Mouse (Mus musculus): ENCODE results near the gene Gdf15. TPM values are rescaled to one million over a fixed set of nuclear protein-coding genes. Genes with fewer than 3 reads are reported as not detected.

Gdf15 gene
- polyA plus RNA-seq, 1 experiment from 2014 or later = 0.48 TPM

GRCm38 (mm10) chr8:70627041-70627440, 5.2 kb downstream of the Gdf15 start:
- Histone ChIP-seq H3K9me3 (ENCODE audit: control insufficient read depth, low read length) (no peaks in the 10 kb centered on the region), H3K27ac (ENCODE audit: low read depth, low read length) (no peak overlapping the region), H3K27me3 (replicated peaks; ENCODE audit: control insufficient read depth, insufficient read depth, low read length) (peaks cover 2% of the 10 kb centered on the region), H3K36me3 (ENCODE audit: control insufficient read depth, insufficient read depth, low read length) (no peaks in the 10 kb centered on the region), H3K9ac (ENCODE audit: low read depth, low read length) (no peak overlapping the region), H3K4me2 (ENCODE audit: low read length) (no peak overlapping the region), H3K4me1 (ENCODE audit: control insufficient read depth, insufficient read depth, low read depth, low read length) (peaks cover 18% of the 10 kb centered on the region), H3K4me3 (ENCODE audit: low read length) (no peak overlapping the region)
- no peak for ATAC-seq
- 81% methylated on average over 5 of the region's 5 CpGs for WGBS

GRCm38 (mm10) chr8:70625104-70625503, 7.2 kb downstream of the Gdf15 start:
- Histone ChIP-seq H3K27ac (ENCODE audit: low read depth, low read length) (no peak overlapping the region), H3K4me3 (ENCODE audit: low read length) (no peak overlapping the region), H3K4me1 (ENCODE audit: control insufficient read depth, insufficient read depth, low read depth, low read length) (peaks cover 9% of the 10 kb centered on the region; the same call in 1 of the 2 replicates), H3K27me3 (replicated peaks; ENCODE audit: control insufficient read depth, insufficient read depth, low read length) (no peaks in the 10 kb centered on the region), H3K9me3 (ENCODE audit: control insufficient read depth, low read length) (no peaks in the 10 kb centered on the region), H3K9ac (ENCODE audit: low read depth, low read length) (no peak overlapping the region), H3K36me3 (ENCODE audit: control insufficient read depth, insufficient read depth, low read length) (no peaks in the 10 kb centered on the region), H3K4me2 (ENCODE audit: low read length) (no peak overlapping the region)
- WGBS = 19% methylated on average over 5 of the region's 5 CpGs
- no peak for ATAC-seq

DNA sequence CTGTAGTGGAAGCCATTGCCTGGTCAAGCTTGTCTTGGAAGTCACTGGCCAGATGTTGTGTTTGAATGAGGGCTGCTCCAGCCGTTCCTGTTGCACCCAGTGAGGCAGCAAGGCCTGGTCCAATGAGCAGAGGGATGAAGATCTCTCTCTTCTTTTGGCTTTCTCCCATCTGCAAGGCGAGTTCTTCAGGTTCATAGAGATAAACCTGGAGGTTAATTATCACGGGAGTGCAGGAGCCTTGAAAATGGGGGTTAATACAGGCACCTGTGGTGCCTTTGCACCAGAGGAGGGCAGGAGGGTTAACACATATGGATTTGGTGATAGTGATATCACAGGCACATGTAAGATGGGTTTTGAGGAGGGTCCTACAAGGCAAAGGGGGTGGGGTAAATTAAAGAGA, 10.0 kb downstream of the Gdf15 start:
- H3K36me3 ChIP-seq (ENCODE audit: control insufficient read depth, insufficient read depth, low read length) = no peaks in the 10 kb centered on the region
- H3K4me3 ChIP-seq (ENCODE audit: low read length) = no peak overlapping the region
- WGBS = 67% methylated on average over 3 of the region's 3 CpGs
- H3K4me1 ChIP-seq (ENCODE audit: control insufficient read depth, insufficient read depth, low read depth, low read length) = no peaks in the 10 kb centered on the region
- no peaks in the 10 kb centered on the region for H3K9me3 ChIP-seq (ENCODE audit: control insufficient read depth, low read length)
- no peak overlapping the region for H3K9ac ChIP-seq (ENCODE audit: low read depth, low read length)
- no peak for ATAC-seq
- H3K27me3 ChIP-seq (replicated peaks; ENCODE audit: control insufficient read depth, insufficient read depth, low read length) = no peaks in the 10 kb centered on the region
- no peak overlapping the region for H3K27ac ChIP-seq (ENCODE audit: low read depth, low read length)
- H3K4me2 ChIP-seq (ENCODE audit: low read length) = no peak overlapping the region

DNA sequence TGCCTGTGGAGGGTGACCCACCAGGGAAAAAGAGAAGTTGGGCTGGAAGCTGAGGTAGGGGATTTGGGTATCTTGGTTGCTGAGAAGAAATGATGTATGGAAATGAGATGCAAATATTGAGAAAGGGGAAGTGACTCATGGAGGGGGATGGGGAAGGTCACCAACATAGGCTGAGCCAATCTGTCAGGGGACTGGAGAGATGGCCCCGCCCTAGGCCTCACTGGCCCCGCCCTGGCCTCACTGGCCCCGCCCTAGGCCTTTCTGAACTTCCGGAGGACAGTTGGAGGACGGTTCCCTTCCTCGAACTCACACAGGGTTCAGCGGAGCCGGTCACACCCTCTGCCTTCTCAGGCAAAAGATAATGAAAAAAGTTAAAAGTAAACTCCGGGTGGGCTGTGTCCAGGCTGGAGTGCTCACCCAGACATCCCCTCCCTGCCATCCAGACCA, 13.3 kb downstream of the Gdf15 start:
- Histone ChIP-seq H3K36me3 (ENCODE audit: control insufficient read depth, insufficient read depth, low read length) (no peaks in the 10 kb centered on the region), H3K4me1 (ENCODE audit: control insufficient read depth, insufficient read depth, low read depth, low read length) (no peaks in the 10 kb centered on the region), H3K27ac (ENCODE audit: low read depth, low read length) (no peak overlapping the region), H3K4me3 (ENCODE audit: low read length) (no peak overlapping the region), H3K9me3 (ENCODE audit: control insufficient read depth, low read length) (no peaks in the 10 kb centered on the region), H3K27me3 (replicated peaks; ENCODE audit: control insufficient read depth, insufficient read depth, low read length) (no peaks in the 10 kb centered on the region), H3K4me2 (ENCODE audit: low read length) (no peak overlapping the region), H3K9ac (ENCODE audit: low read depth, low read length) (no peak overlapping the region)
- ATAC-seq = no peak
- WGBS = 24% methylated on average over 9 of the region's 9 CpGs

- Histone ChIP-seq H3K9ac (ENCODE audit: low read depth, low read length) (0 out of 2 replicates have a peak overlapping the region, but pooled peaks have one; percentile 13), H3K27me3 (replicated peaks; ENCODE audit: control insufficient read depth, insufficient read depth, low read length) (no peaks in the 10 kb centered on the region), H3K4me3 (ENCODE audit: low read length) (no peak overlapping the region), H3K4me2 (ENCODE audit: low read length) (no peak overlapping the region), H3K4me1 (ENCODE audit: control insufficient read depth, insufficient read depth, low read depth, low read length) (no peaks in the 10 kb centered on the region), H3K27ac (ENCODE audit: low read depth, low read length) (no peak overlapping the region), H3K36me3 (ENCODE audit: control insufficient read depth, insufficient read depth, low read length) (no peaks in the 10 kb centered on the region), H3K9me3 (ENCODE audit: control insufficient read depth, low read length) (no peaks in the 10 kb centered on the region)
- 79% methylated on average over 11 of the region's 11 CpGs for WGBS
- no peak for ATAC-seq
Observed at GRCm38 (mm10) chr8:70617985-70618384, 14.3 kb downstream of the Gdf15 start.

DNA sequence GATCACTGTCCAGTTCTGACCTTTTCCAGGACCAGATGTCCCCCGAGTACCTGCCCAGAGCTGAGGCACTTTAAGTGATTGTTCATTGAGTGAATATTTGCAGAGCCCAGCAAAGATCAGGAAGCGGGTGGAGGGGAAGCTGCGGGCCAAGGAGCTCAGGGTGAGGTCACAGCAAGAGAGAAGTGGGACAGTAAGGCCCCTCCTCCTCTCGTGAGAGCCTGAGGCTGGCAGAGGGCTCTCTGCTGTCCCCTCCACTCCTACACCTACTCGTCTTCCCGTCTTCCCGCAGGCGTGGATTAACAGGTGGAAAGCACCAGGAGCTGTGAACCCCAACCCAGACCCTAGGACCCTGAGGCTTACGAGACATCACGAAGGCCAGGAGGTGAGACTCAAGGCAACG, 15.6 kb downstream of the Gdf15 start:
- no peak for ATAC-seq
- Histone ChIP-seq H3K27me3 (replicated peaks; ENCODE audit: control insufficient read depth, insufficient read depth, low read length) (no peaks in the 10 kb centered on the region), H3K9ac (ENCODE audit: low read depth, low read length) (no peak overlapping the region), H3K4me2 (ENCODE audit: low read length) (no peak overlapping the region), H3K27ac (ENCODE audit: low read depth, low read length) (no peak overlapping the region), H3K4me1 (ENCODE audit: control insufficient read depth, insufficient read depth, low read depth, low read length) (peaks cover 1% of the 10 kb centered on the region), H3K9me3 (ENCODE audit: control insufficient read depth, low read length) (no peaks in the 10 kb centered on the region), H3K36me3 (ENCODE audit: control insufficient read depth, insufficient read depth, low read length) (no peaks in the 10 kb centered on the region), H3K4me3 (ENCODE audit: low read length) (no peak overlapping the region)
- WGBS = 53% methylated on average over 11 of the region's 11 CpGs

GRCm38 (mm10) chr8:70615894-70616293, 16.4 kb downstream of the Gdf15 start, which contains the start of gene Lrrc25:
Lrrc25 (plus strand) TSS chr8:70616155.
- Histone ChIP-seq H3K4me1 (ENCODE audit: control insufficient read depth, insufficient read depth, low read depth, low read length) (peaks cover 9% of the 10 kb centered on the region), H3K9me3 (ENCODE audit: control insufficient read depth, low read length) (no peaks in the 10 kb centered on the region), H3K27ac (ENCODE audit: low read depth, low read length) (no peak within 1 kb of the TSS), H3K4me2 (ENCODE audit: low read length) (no peak within 1 kb of the TSS), H3K27me3 (replicated peaks; ENCODE audit: control insufficient read depth, insufficient read depth, low read length) (no peaks in the 10 kb centered on the region), H3K4me3 (ENCODE audit: low read length) (no peak within 1 kb of the TSS), H3K36me3 (ENCODE audit: control insufficient read depth, insufficient read depth, low read length) (no peaks in the 10 kb centered on the region), H3K9ac (ENCODE audit: low read depth, low read length) (no peak within 1 kb of the TSS)
- WGBS = 90% methylated on average over 3 of the region's 3 CpGs
- no peak for ATAC-seq

- no peak for ATAC-seq
- WGBS = 88% methylated on average over 8 of the region's 8 CpGs
- H3K4me2 ChIP-seq (ENCODE audit: low read length) = no peak overlapping the region
Observed at GRCm38 (mm10) chr8:70615281-70615680, 17.0 kb downstream of the Gdf15 start.

DNA sequence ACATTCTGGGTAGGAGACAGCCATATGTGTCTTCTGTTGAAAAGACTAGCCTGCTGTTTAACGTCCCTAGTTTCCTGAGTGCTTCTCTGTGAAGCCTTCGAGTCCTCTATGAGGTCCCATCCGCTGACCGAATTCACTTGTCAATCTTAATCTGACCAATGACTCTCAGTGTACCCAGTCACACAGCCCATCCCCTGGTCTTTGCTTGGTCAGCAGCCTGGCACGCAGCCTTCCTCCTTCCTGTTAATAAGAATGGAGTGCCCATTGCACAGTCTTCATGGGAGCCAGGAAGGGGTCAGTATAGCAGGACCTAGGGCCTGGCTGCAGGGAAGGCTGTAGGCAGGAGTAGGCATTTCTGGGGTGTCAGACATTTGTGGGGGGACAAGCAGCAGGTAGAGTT, 17.8 kb downstream of the Gdf15 start:
- Histone ChIP-seq H3K4me1 (ENCODE audit: control insufficient read depth, insufficient read depth, low read depth, low read length) (peaks cover 22% of the 10 kb centered on the region), H3K4me2 (ENCODE audit: low read length) (no peak overlapping the region), H3K4me3 (ENCODE audit: low read length) (no peak overlapping the region), H3K9me3 (ENCODE audit: control insufficient read depth, low read length) (no peaks in the 10 kb centered on the region), H3K27me3 (replicated peaks; ENCODE audit: control insufficient read depth, insufficient read depth, low read length) (no peaks in the 10 kb centered on the region), H3K9ac (ENCODE audit: low read depth, low read length) (no peak overlapping the region), H3K36me3 (ENCODE audit: control insufficient read depth, insufficient read depth, low read length) (no peaks in the 10 kb centered on the region), H3K27ac (ENCODE audit: low read depth, low read length) (no peak overlapping the region)
- 70% methylated on average over 5 of the region's 5 CpGs for WGBS
- ATAC-seq = no peak

More at GRCm38 (mm10) chr8:70615281-70615680, 17.0 kb downstream of the Gdf15 start:
- no peaks in the 10 kb centered on the region for H3K36me3 ChIP-seq (ENCODE audit: control insufficient read depth, insufficient read depth, low read length)
- H3K27me3 ChIP-seq (replicated peaks; ENCODE audit: control insufficient read depth, insufficient read depth, low read length) = no peaks in the 10 kb centered on the region
- no peaks in the 10 kb centered on the region for H3K9me3 ChIP-seq (ENCODE audit: control insufficient read depth, low read length)
- H3K9ac ChIP-seq (ENCODE audit: low read depth, low read length) = no peak overlapping the region
- H3K4me3 ChIP-seq (ENCODE audit: low read length) = no peak overlapping the region
- no peak overlapping the region for H3K27ac ChIP-seq (ENCODE audit: low read depth, low read length)
- H3K4me1 ChIP-seq (ENCODE audit: control insufficient read depth, insufficient read depth, low read depth, low read length) = peaks cover 14% of the 10 kb centered on the region

GRCm38 (mm10) chr8:70613763-70614162, 18.5 kb downstream of the Gdf15 start:
- peaks cover 29% of the 10 kb centered on the region for H3K4me1 ChIP-seq (ENCODE audit: control insufficient read depth, insufficient read depth, low read depth, low read length)
- no peaks in the 10 kb centered on the region for H3K27me3 ChIP-seq (replicated peaks; ENCODE audit: control insufficient read depth, insufficient read depth, low read length)
- no peak overlapping the region for H3K4me3 ChIP-seq (ENCODE audit: low read length)
- H3K27ac ChIP-seq (ENCODE audit: low read depth, low read length) = no peak overlapping the region
- no peaks in the 10 kb centered on the region for H3K9me3 ChIP-seq (ENCODE audit: control insufficient read depth, low read length)
- 8% methylated on average over 1 of the region's 1 CpGs for WGBS
- H3K4me2 ChIP-seq (ENCODE audit: low read length) = no peak overlapping the region
- no peak for ATAC-seq
- H3K36me3 ChIP-seq (ENCODE audit: control insufficient read depth, insufficient read depth, low read length) = no peaks in the 10 kb centered on the region
- H3K9ac ChIP-seq (ENCODE audit: low read depth, low read length) = no peak overlapping the region

Data from hindbrain, embryonic 16.5 days (tissue).